Mouse (Mus musculus) CH12.LX (cell line): ENCODE data around the gene H2-M5. TPM values are rescaled to one million over a fixed set of nuclear protein-coding genes. Genes with fewer than 3 reads are reported as not detected.

Source experiments
- DNase-seq: peaks from one replicate; pipeline ENCODE4 v3.0.0-alpha.2; 2013; ENCODE audit errors: extremely low read depth
- H3K27ac ChIP-seq: 2 replicates; pipeline ENCODE4 v1.5.1; 2012; ENCODE audit warnings: low read depth, mild to moderate bottlenecking, control low read depth, moderate library complexity; ENCODE audit not compliant: insufficient read depth
- H3K27me3 ChIP-seq: replicated peaks from 2 replicates; pipeline ENCODE3; 2012; ENCODE audit warnings: inconsistent platforms
- H3K36me3 ChIP-seq, 2 experiments: replicated peaks in 1 of 2; 2 replicates each; pipeline versions ENCODE3 to v1.6.1; 2012; ENCODE audit warnings: inconsistent platforms in 1 of 2, low read length in 1 of 2, mild to moderate bottlenecking in 1 of 2, mixed read lengths in 1 of 2, moderate library complexity in 1 of 2; ENCODE audit not compliant: control insufficient read depth in 1 of 2, insufficient read depth in 1 of 2
- H3K4me1 ChIP-seq, 2 experiments: 2 replicates each; pipeline ENCODE4 v1.6.1; 2012; ENCODE audit warnings: inconsistent platforms in 1 of 2, moderate library complexity in 1 of 2; ENCODE audit not compliant: insufficient read depth in 2 of 2, control insufficient read depth in 1 of 2
- H3K4me2 ChIP-seq: 2 replicates; pipeline ENCODE4 v1.6.1; 2012; ENCODE audit warnings: low read depth, mild to moderate bottlenecking, control low read depth; ENCODE audit not compliant: poor library complexity, insufficient read depth, severe bottlenecking
- H3K4me3 ChIP-seq, 3 experiments: fragments of 150-350 bp in 1 of 3; sonication (generic) in 1 of 3; replicated peaks in 1 of 3; 2 replicates each; pipeline versions ENCODE3 to v1.5.1; 2011 to 2012; ENCODE audit warnings: low read depth in 2 of 3, low read length in 2 of 3, mild to moderate bottlenecking in 2 of 3, moderate library complexity in 2 of 3, control low read depth in 1 of 3, improper control_type of control experiment in 1 of 3, inconsistent platforms in 1 of 3, mixed read lengths in 1 of 3; ENCODE audit not compliant: poor library complexity in 1 of 3
- H3K79me2 ChIP-seq: replicated peaks from 2 replicates; pipeline ENCODE4 v1.6.1; 2012; ENCODE audit warnings: mild to moderate bottlenecking, moderate library complexity; ENCODE audit not compliant: control insufficient read depth, poor library complexity, insufficient read depth, severe bottlenecking; ENCODE audit errors: extremely low read depth
- H3K9ac ChIP-seq: 2 replicates; pipeline ENCODE4 v1.6.1; 2012; ENCODE audit warnings: low read depth, mild to moderate bottlenecking, control low read depth, moderate library complexity; ENCODE audit not compliant: insufficient read depth
- H3K9me3 ChIP-seq: replicated peaks from 2 replicates; pipeline ENCODE3; 2012; ENCODE audit warnings: low read length, inconsistent platforms, mixed read lengths
- CTCF ChIP-seq, 2 experiments: IDR thresholded peaks in 1 of 2; conservative IDR thresholded peaks in 1 of 2; 2 replicates each; pipeline ENCODE4 v1.5.1; 2011 to 2012; ENCODE audit warnings: low read depth in 2 of 2, low read length in 2 of 2, improper control_type of control experiment in 1 of 2, inconsistent platforms in 1 of 2, mild to moderate bottlenecking in 1 of 2, moderate library complexity in 1 of 2
- EP300 ChIP-seq: IDR thresholded peaks from 2 replicates; pipeline ENCODE4 v1.6.1; 2011; ENCODE audit warnings: low read length, improper control_type of control experiment
- ETS1 ChIP-seq: conservative IDR thresholded peaks from 2 replicates; pipeline ENCODE4 v1.6.1; 2012; ENCODE audit warnings: low read depth, mild to moderate bottlenecking, inconsistent platforms, low read length, improper control_type of control experiment, moderate library complexity
- GABPA ChIP-seq: IDR thresholded peaks from 2 replicates; pipeline ENCODE4 v1.6.1; 2012; ENCODE audit warnings: low read depth, low read length, improper control_type of control experiment, inconsistent platforms; ENCODE audit not compliant: insufficient replicate concordance
- HCFC1 ChIP-seq: IDR thresholded peaks from 2 replicates; pipeline ENCODE4 v1.6.1; 2012; ENCODE audit warnings: low read depth, mild to moderate bottlenecking, inconsistent platforms, low read length, improper control_type of control experiment
- JUND ChIP-seq: conservative IDR thresholded peaks from 2 replicates; pipeline ENCODE4 v1.6.1; 2011; ENCODE audit warnings: low read depth, low read length, improper control_type of control experiment
- KAT2A ChIP-seq: IDR thresholded peaks from 2 replicates; pipeline ENCODE4 v1.6.1; 2012; ENCODE audit warnings: low read length, improper control_type of control experiment, inconsistent platforms; ENCODE audit not compliant: insufficient replicate concordance
- MAX ChIP-seq: IDR thresholded peaks from 2 replicates; pipeline ENCODE4 v1.6.1; 2011; ENCODE audit warnings: low read length, improper control_type of control experiment
- MAZ ChIP-seq: IDR thresholded peaks from 2 replicates; pipeline ENCODE4 v1.6.1; 2012; ENCODE audit warnings: low read depth, mild to moderate bottlenecking, inconsistent platforms, low read length, improper control_type of control experiment, moderate library complexity
- MEF2A ChIP-seq: IDR thresholded peaks from 2 replicates; pipeline ENCODE4 v1.6.1; 2014; ENCODE audit warnings: low read depth, mild to moderate bottlenecking, inconsistent platforms, low read length, improper control_type of control experiment, borderline replicate concordance
- NRF1 ChIP-seq: IDR thresholded peaks from 2 replicates; pipeline ENCODE4 v1.6.1; 2014; ENCODE audit warnings: low read depth, mild to moderate bottlenecking, inconsistent platforms, low read length, improper control_type of control experiment, moderate library complexity
- SMC3 ChIP-seq: IDR thresholded peaks from 2 replicates; pipeline ENCODE4 v1.6.1; 2011; ENCODE audit warnings: low read depth, low read length, improper control_type of control experiment
- TBP ChIP-seq: conservative IDR thresholded peaks from 2 replicates; pipeline ENCODE4 v1.6.1; 2011; ENCODE audit warnings: low read depth, low read length, improper control_type of control experiment
- USF2 ChIP-seq: conservative IDR thresholded peaks from 2 replicates; pipeline ENCODE4 v1.6.1; 2011; ENCODE audit warnings: low read depth, low read length, improper control_type of control experiment
- ZC3H11A ChIP-seq: IDR thresholded peaks from 2 replicates; pipeline ENCODE4 v1.6.1; 2012; ENCODE audit warnings: low read depth, mild to moderate bottlenecking, inconsistent platforms, low read length, improper control_type of control experiment
- dilution Hi-C: fragments of 300-500 bp; cut with MboI; formaldehyde crosslinking; loops from 2 replicates; pipeline ENCODE4 v1.14.3; 2020; ENCODE audit warnings: low sequenced_read_pairs; ENCODE audit not compliant: extremely low pct_unique_long_range_greater_than_20kb, extremely low pct_ligation_motif_present
- in situ Hi-C: fragments of 300-500 bp; cut with MboI; formaldehyde crosslinking; loops from 3 replicates; pipeline ENCODE4 v1.14.3; 2019; ENCODE audit warnings: low sequenced_read_pairs, low pct_ligation_motif_present, low pct_unique_long_range_greater_than_20kb, mixed read lengths
- polyA plus RNA-seq: library from polyadenylated mRNA; unstranded; fragments of >175 nt; gene quantifications from 2 replicates; pipeline ENCODE4 v1.2.1, GENCODE M21; 2012; ENCODE audit warnings: low read depth; ENCODE audit not compliant: insufficient read length
- total RNA-seq, 2 experiments: library from RNA; depleted of rRNA; stranded (reverse); fragments of 300-350 nt in 1 of 2; fragments of >200 nt in 1 of 2; gene quantifications; 2 replicates each; pipeline ENCODE4 v1.2.3; 2012 to 2014

The H2-M5 gene
- total and polyA plus RNA-seq, 3 experiments = 1.1 to 2.2 (median 1.1) TPM

GRCm38 (mm10) chr17:36982253-36983155 lies 6.8 kb downstream of the H2-M5 start:
- Histone ChIP-seq H3K9me3 (no peaks in the 10 kb centered on the region), H3K4me1 (no peaks in the 10 kb centered on the region), H3K27ac (no peak overlapping the region), H3K9ac (no peak overlapping the region), H3K4me3 (no peak overlapping the region)
- in situ Hi-C loops = no loop called here
- TF ChIP-seq MAZ (no peak), ETS1 (no peak), ZC3H11A (no peak), USF2 (no peak), MEF2A (no peak), NRF1 (no peak), EP300 (no peak), HCFC1 (no peak), CTCF (conservative IDR thresholded peaks at IDR 0.05 in 1 of 2, IDR thresholded peaks at IDR 0.05 in 1 of 2; ENCODE audit: low read depth in 2 of 2, low read length in 2 of 2) (no peak), KAT2A (no peak), MAX (no peak), JUND (no peak), SMC3 (no peak), GABPA (no peak)
- TF ChIP-seq, all 38 proteins: peak for 0
- dilution Hi-C loops = no loop called here
- no peaks in the 10 kb centered on the region for H3K27me3 ChIP-seq
- no peaks in the 10 kb centered on the region for H3K36me3 ChIP-seq
- H3K79me2 ChIP-seq = no peaks in the 10 kb centered on the region
- no peak overlapping the region for H3K4me2 ChIP-seq
- no peak for DNase-seq

DNA sequence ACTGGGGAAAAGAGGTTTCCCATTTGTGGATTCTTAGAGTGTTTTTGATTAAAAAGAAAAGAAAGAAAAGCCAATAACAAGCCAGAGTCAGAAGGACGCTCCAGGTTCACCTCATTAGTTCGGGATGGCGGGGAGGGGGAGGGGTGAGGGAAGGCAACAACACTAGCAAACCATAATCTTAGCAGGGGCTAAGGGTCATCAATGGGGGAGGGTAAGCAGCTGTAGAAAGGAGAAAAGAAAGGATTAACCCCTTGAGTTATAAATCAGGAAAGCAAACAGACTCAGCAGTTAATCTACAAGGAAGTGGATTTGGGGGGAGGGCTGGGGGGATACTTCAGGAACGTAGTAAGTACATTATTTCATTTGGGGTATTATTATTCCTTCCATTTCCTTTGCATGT lies 7.5 kb downstream of the H2-M5 start:
- no peaks in the 10 kb centered on the region for H3K4me1 ChIP-seq
- TF ChIP-seq HCFC1 (no peak), TBP (no peak)
- TF ChIP-seq, all 38 proteins: peak for 0
- DNase-seq = no peak
- Histone ChIP-seq H3K9me3 (no peaks in the 10 kb centered on the region), H3K79me2 (no peaks in the 10 kb centered on the region), H3K9ac (no peak overlapping the region), H3K4me2 (no peak overlapping the region), H3K36me3 (no peaks in the 10 kb centered on the region), H3K27ac (no peak overlapping the region), H3K4me3 (no peak overlapping the region), H3K27me3 (no peaks in the 10 kb centered on the region)
- in situ Hi-C loops (no loop called here), dilution Hi-C loops (no loop called here)
